Mouse (Mus musculus): Measurements from ENCODE around the gene H2al1b.
"Not testable (repeated sequence)": the region's sequence is repeated elsewhere in the genome, so short reads cannot be mapped to it uniquely, and the experiment has no call there.

The H2al1b gene

GRCm38 (mm10) chrX:11302132-11302531 is at the start of gene H2al1b:
Gene H2al1b (plus strand): TSS chrX:11302432.
- not testable (repeated sequence) for DNase-seq (ENCODE audit: low spot score)

DNA sequence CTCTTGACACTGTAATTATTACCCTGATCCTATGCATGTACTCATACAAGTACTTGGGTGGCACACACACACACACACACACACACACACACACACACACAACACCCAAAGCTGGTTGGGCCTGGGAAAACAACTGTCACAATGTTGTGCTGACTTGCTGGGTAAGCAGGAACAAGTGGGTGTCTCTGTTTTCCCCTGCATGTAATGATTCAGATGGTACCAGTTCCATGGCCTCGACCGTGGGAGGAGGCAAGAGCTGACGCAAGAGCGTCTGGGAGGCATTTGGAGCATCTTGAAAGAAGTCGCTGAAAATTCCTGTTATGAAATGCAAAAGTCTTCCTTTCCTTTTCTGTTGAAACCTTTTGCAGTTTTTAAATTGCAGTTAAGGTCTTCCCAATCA is 48.2 kb upstream of the H2al1b start:
- peak; percentile 1 for DNase-seq (ENCODE audit: low spot score)

DNA sequence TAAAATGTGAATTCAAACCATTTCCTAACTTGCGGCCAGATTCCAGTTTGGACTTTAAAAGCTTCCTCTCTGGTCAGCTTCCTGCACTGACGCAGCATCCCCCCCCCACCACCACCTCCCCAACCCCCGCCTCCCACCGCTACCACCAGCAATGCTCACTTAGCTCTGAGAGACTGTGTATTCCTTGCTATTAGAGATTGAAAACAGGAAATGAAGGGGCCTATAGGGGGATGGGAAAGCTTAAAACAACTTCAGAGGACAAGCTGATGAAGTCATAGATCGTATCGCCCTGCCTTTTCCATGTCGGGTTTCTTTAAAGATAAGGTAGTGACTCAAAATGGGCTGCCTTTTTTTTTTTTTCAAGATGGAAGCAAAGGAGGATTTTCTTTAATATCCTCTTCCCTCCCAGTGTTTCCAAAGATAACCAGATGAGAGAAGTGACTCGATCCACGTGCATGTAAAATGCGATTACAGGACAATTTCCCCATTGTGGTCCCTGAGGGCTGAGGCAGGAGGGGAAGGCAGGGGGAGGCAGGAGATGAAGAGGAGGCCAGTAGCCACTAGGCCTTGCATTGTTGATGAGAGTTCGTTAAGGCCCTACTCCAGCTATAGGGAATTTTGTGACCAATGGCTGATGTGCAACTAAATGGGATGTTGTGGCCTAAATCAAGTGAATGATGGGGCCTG is 47.6 kb upstream of the H2al1b start:
- peak; percentile 3 for DNase-seq (ENCODE audit: low spot score)

DNA sequence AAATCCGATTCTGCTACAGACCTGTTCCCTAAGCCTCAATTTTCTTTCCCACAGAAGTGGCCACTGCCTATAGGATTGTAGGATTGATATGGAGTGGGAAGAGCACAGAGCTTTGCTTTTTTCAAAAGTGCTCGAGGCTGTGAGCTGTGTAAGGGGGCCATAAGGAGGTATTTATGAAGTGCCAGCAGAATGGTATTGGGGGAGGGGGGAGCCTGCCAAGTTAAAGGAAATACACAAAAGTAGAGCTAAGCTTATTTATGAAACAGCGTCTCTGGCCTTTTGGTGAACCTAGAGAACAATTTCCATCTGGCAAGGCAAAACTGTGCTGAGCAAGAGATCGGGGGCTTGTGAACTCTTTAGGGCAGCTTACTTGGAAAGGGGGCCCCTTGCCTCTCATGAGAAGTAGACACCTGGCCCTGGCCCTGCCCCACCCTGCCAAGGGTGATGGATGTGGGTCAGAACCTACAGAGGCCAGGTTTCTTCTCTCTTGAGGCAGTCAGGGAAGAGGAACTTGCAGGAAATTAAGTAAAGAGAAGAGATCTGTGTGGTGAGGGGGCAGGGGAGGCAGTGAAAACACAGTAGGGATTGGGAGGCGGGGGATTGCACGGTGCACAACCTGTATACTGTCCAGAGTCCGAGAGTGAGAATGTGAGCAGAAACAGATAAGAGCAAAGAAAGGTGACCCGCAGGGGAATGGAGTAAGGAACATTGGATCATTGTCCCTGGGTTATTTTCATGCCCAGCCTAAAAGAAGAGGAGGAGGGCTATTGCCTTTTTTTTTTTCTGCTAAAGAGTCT is 46.5 kb upstream of the H2al1b start:
- DNase-seq (ENCODE audit: low spot score): no peak

GRCm38 (mm10) chrX:11264918-11265317 is 37.3 kb upstream of the H2al1b start:
- no peak for DNase-seq (ENCODE audit: low spot score)

DNA sequence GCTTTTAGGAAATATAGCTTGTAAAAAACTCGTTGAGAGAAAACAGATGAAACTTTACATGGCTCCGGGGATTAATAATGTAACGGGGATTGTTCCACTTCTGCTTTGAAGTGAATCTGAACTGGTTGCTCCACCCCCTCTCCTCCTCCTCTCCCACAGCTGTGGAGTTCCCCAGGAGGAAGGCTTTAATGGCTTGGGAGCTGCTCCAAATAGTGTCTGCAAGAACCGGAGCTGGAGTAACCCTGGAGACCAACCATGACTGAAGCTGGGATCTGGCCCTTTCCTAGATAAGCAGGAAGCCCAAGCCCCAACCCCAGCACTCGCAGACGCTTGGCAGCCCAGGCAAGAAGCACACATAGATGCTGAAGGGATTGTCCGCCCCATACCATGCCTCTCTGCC is 34.4 kb upstream of the H2al1b start:
- DNase-seq (ENCODE audit: low spot score): no peak

GRCm38 (mm10) chrX:11269074-11269473 is 33.2 kb upstream of the H2al1b start:
- DNase-seq (ENCODE audit: low spot score): no peak

GRCm38 (mm10) chrX:11273190-11273589 is 29.0 kb upstream of the H2al1b start:
- no peak for DNase-seq (ENCODE audit: low spot score)

- DNase-seq (ENCODE audit: low spot score): no peak
These were observed 25.1 kb upstream of the H2al1b start for GRCm38 (mm10) chrX:11277083-11277482.

DNA sequence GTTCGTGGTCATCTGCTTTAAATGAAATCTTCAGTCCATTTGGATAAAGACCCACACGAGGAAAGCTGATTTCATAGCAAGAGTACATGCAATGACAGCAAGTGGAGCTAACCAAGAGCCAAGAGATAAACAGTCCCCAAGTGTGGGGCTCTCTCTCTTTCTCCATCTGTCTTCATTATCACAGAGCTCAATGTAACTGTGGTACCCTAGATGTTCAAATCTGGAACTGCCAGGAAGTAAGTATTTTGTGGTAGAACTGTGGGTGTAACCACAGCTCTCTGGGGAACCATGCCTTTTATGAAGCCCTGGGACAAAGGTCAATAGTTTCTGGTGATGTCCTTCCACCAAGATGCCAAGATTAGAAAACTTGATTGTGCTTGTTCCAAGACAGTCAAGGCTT is 21.5 kb upstream of the H2al1b start:
- no peak for DNase-seq (ENCODE audit: low spot score)

DNA sequence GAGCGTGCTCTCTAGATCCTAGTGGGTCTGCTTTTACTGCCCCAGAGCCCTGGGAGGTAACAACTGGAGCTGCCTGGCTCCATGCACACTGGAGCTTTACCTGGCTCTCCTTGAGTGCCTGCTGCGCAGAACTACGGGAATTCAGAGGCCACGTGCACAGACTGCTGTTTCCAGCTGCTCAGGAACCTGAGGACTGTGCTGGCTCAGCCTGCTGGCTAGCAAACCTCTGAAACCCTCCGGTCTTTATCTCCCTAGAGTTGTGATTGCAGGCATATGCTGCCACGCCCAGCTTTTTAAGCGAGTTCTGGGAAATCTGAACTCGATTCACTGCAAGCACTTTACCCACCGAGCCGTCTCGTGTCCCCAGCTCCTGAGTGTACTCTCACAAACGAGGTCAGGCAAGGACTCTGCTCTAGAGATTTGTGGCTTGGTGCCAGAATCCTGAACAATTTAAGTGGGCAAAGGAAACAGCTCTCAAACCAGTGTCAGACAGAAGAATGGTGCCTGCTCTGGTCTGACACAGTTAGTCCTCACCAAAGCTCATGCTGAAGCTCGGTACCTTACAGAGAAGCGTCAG is 13.8 kb upstream of the H2al1b start:
- DNase-seq (ENCODE audit: low spot score): no peak

- DNase-seq (ENCODE audit: low spot score): no peak
These were observed 13.0 kb upstream of the H2al1b start for GRCm38 (mm10) chrX:11289244-11289643.

DNA sequence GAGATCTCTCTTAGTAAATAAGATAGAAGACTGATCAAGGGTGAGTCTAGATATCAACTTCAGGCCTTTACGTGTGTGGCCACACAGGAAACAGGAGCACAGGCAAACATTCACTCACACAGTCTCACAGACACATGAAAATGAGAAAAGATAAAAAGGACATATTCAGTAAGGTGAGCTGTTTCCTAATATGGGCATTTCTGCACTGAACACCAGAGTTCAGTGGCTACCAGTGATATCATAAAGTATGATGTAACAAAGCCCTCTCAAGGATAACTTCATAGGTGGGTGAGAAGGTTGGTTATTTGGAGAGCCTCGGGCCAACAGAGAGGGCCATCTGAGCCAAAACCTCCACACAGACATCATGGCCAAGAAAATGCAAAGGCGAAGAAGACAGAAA is 3.3 kb upstream of the H2al1b start, which contains the start of gene H2al1a:
H2al1a (plus strand) TSS at position 301 of the 400 bp plus-strand sequence.
- not testable (repeated sequence) for DNase-seq (ENCODE audit: low spot score)

- not testable (repeated sequence) for DNase-seq (ENCODE audit: low spot score)
These were observed 3.1 kb downstream of the H2al1b start, which contains the start of gene H2al1c for GRCm38 (mm10) chrX:11305355-11305754. Gene H2al1c (plus strand): TSS chrX:11305655.

GRCm38 (mm10) chrX:11308524-11308923 is 6.3 kb downstream of the H2al1b start, which contains the start of gene H2al1d:
Gene H2al1d (plus strand): TSS chrX:11308824.
- DNase-seq (ENCODE audit: low spot score): not testable (repeated sequence)

DNA sequence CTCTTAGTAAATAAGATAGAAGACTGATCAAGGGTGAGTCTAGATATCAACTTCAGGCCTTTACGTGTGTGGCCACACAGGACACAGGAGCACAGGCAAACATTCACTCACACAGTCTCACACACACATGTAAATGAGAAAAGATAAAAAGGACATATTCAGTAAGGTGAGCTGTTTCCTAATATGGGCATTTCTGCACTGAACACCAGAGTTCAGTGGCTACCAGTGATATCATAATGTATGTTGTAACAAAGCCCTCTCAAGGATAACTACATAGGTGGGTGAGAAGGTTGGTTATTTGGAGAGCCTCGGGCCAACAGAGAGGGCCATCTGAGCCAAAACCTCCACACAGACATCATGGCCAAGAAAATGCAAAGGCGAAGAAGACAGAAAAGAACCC is 9.4 kb downstream of the H2al1b start, which contains the start of gene H2al1e:
H2al1e (plus strand) TSS at position 301 of the 400 bp plus-strand sequence.
- DNase-seq (ENCODE audit: low spot score): not testable (repeated sequence)

- DNase-seq (ENCODE audit: low spot score): not testable (repeated sequence)
These were observed 12.6 kb downstream of the H2al1b start, which contains the start of gene H2al1f for GRCm38 (mm10) chrX:11314858-11315257. Gene H2al1f (plus strand): TSS chrX:11315158.

- not testable (repeated sequence) for DNase-seq (ENCODE audit: low spot score)
These were observed 15.7 kb downstream of the H2al1b start, which contains the start of gene H2al1g for GRCm38 (mm10) chrX:11317956-11318355. Gene H2al1g (plus strand): TSS chrX:11318256.

- not testable (repeated sequence) for DNase-seq (ENCODE audit: low spot score)
These were observed 19.0 kb downstream of the H2al1b start, which contains the start of gene H2al1h for GRCm38 (mm10) chrX:11321192-11321591. Gene H2al1h (plus strand): TSS chrX:11321492.

GRCm38 (mm10) chrX:11324359-11324758 is 22.1 kb downstream of the H2al1b start, which contains the start of gene H2al1i:
Gene H2al1i (plus strand): TSS chrX:11324659.
- not testable (repeated sequence) for DNase-seq (ENCODE audit: low spot score)

GRCm38 (mm10) chrX:11327522-11327921 is 25.3 kb downstream of the H2al1b start, which contains the start of gene H2al1j:
Gene H2al1j (plus strand): TSS chrX:11327822.
- DNase-seq (ENCODE audit: low spot score): not testable (repeated sequence)

DNA sequence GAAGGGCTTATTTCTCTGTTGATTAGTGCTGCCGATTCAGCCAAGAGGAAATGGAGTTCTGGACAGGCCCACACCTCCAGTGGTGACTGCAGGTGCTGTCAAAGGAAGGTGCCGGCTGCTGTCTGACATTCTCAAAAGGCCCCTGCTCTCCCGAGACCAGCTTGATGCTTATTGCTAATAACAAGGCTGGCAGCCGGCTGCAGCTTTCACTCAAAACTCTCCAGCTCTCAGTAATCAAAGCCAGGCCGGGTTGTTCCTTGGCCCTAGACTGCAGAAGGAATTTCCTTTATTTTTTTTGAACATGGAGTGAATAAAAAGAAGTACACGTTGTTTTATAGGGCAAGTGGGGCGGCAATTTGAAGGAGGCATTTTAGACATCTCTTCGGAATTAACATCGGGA is 43.5 kb downstream of the H2al1b start:
- DNase-seq (ENCODE audit: low spot score): no peak
